Mouse (Mus musculus): ENCODE measurements around the gene Gm10031. TPM values are rescaled to one million over a fixed set of nuclear protein-coding genes. Genes with fewer than 3 reads are reported as not detected.

Gene Gm10031
- polyA plus RNA-seq (2014; fragmentation: Illumina TruSeq; extraction: RNeasy Lipid Tissue Mini Kit (QIAGEN cat#74804); ENCODE audit: low read depth, low replicate concordance), result 4.5 TPM

DNA sequence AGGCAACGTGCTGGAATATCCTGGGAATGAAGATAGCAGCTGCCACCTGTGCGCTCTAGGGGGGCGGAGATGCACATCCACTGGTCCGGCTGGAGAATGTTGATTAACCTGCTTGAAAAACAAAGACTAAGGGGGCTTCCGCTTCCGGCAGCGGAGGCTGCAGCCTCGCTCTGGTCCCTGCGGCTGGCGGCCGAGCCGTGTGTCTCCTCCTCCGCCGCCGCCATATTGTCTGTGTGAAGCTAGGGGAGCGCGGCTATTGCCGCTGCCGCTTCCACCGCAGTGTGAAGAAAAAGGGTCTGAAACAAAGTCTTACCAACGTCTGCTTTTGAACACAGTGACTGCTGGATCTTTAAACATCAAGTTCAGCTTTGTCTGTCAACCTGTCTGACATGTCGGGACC, at the start of gene Gm10031:
Gene Gm10031, plus strand, starts transcription at position 171 of the 400 bp plus-strand sequence.

DNA sequence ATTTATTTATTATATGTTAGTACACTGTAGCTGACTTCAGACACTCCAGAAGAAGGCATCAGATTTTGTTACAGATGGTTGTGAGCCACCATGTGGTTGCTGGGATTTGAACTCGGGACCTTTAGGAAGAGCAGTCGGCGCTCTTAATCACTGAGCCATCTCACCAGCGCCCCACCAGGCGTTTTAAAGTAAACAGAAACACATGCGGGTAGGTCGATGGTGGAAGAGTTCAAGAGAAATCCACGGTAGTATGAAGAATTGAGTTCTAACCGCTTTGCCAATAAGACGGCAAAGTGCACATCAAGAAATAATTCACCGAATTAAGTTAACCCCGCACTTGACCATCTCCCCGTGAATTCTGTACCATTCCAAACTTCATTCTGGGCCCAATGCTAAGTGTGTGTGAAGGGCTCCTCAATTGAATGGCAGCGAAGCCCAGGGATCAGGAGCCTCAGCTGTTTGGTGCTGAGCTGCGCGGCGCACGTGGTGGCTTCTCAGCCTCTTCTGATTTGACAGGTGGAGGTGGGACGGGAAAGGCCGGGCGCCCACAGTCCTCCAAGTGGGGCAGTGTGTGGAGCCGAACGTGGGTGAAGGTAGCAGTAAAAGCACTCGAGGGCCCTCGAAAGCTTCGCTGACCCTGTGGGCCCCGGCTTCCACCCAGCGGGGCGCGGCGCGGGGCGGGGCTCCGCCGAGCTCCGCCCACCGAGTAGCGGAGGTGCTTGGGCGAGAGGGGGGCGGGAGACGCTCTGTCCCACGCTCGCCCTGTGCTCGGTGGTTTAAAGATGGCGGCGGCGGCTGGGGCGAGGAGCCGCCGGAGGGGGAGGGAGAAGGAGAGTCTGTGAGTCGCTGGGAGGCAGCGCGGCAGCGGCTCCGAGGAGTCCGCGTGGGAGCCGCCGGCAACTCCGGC, 34.5 kb downstream of the Gm10031 start, which contains the start of gene Abl2:
Gene Abl2, plus strand, starts transcription at position 763 of the 907 bp plus-strand sequence.

Other genes with a start within 250 kb of the Gm10031 start
- gene Tdrd5, start 220.3 kb upstream of the Gm10031 start, polyA plus RNA-seq (2014; fragmentation: Illumina TruSeq; extraction: RNeasy Lipid Tissue Mini Kit (QIAGEN cat#74804); ENCODE audit: low read depth, low replicate concordance), result not detected
- gene Nphs2, start 213.3 kb upstream of the Gm10031 start, polyA plus RNA-seq (2014; fragmentation: Illumina TruSeq; extraction: RNeasy Lipid Tissue Mini Kit (QIAGEN cat#74804); ENCODE audit: low read depth, low replicate concordance), result not detected
- 8.3 TPM for gene Gm2000, start 158.0 kb upstream of the Gm10031 start, polyA plus RNA-seq (2014; fragmentation: Illumina TruSeq; extraction: RNeasy Lipid Tissue Mini Kit (QIAGEN cat#74804); ENCODE audit: low read depth, low replicate concordance)
- 4.5 TPM for gene Axdnd1, start 102.9 kb upstream of the Gm10031 start, polyA plus RNA-seq (2014; fragmentation: Illumina TruSeq; extraction: RNeasy Lipid Tissue Mini Kit (QIAGEN cat#74804); ENCODE audit: low read depth, low replicate concordance)
- gene Soat1, start 49.7 kb upstream of the Gm10031 start, polyA plus RNA-seq (2014; fragmentation: Illumina TruSeq; extraction: RNeasy Lipid Tissue Mini Kit (QIAGEN cat#74804); ENCODE audit: low read depth, low replicate concordance), result 605 TPM
- 10.3 TPM for gene Abl2, start 34.8 kb downstream of the Gm10031 start, polyA plus RNA-seq (2014; fragmentation: Illumina TruSeq; extraction: RNeasy Lipid Tissue Mini Kit (QIAGEN cat#74804); ENCODE audit: low read depth, low replicate concordance)
- 15.9 TPM for gene Tor3a, start 150.3 kb downstream of the Gm10031 start, polyA plus RNA-seq (2014; fragmentation: Illumina TruSeq; extraction: RNeasy Lipid Tissue Mini Kit (QIAGEN cat#74804); ENCODE audit: low read depth, low replicate concordance)
- 91.9 TPM for gene Fam20b, start 195.1 kb downstream of the Gm10031 start, polyA plus RNA-seq (2014; fragmentation: Illumina TruSeq; extraction: RNeasy Lipid Tissue Mini Kit (QIAGEN cat#74804); ENCODE audit: low read depth, low replicate concordance)